Mouse (Mus musculus): ENCODE measurements around the gene Snd1. TPM values are rescaled to one million over a fixed set of nuclear protein-coding genes. Genes with fewer than 3 reads are reported as not detected.
A peak's percentile ranks its signal among the peaks of the same experiment; 100 is the strongest.

Gene Snd1
- polyA plus RNA-seq, 2 experiments = 104 to 120 TPM

GRCm38 (mm10) chr6:28766622-28767021 is 291.7 kb downstream of the Snd1 start:
- Histone ChIP-seq H3K27ac (replicated peaks; ENCODE audit: low read depth, low read length) (no peak overlapping the region), H3K4me2 (replicated peaks; ENCODE audit: low read depth, low read length, severe bottlenecking) (no peak overlapping the region), H3K4me1 (ENCODE audit: control insufficient read depth, insufficient read depth, low read length) (0 out of 2 replicates have a peak, but pooled peaks cover 2% of the 10 kb centered on the region), H3K36me3 (ENCODE audit: control insufficient read depth, insufficient read depth, low read length) (no peaks in the 10 kb centered on the region), H3K27me3 (ENCODE audit: control insufficient read depth, insufficient read depth, low read length) (no peaks in the 10 kb centered on the region), H3K9me3 (ENCODE audit: control insufficient read depth, low read length) (no peaks in the 10 kb centered on the region), H3K9ac (ENCODE audit: low read depth, low read length, severe bottlenecking) (no peak overlapping the region), H3K4me3 (replicated peaks; ENCODE audit: low read length) (no peak overlapping the region)
- 92% methylated on average over 3 of the region's 3 CpGs for WGBS
- no peak for ATAC-seq (ENCODE audit: low FRiP score, low read depth)
- DNase-seq (ENCODE audit: low spot score) = no peak
- TF ChIP-seq POLR2A (IDR thresholded peaks at IDR 0.05; ENCODE audit: borderline replicate concordance, extremely low read depth, insufficient read depth, insufficient read length) = no peak

DNA sequence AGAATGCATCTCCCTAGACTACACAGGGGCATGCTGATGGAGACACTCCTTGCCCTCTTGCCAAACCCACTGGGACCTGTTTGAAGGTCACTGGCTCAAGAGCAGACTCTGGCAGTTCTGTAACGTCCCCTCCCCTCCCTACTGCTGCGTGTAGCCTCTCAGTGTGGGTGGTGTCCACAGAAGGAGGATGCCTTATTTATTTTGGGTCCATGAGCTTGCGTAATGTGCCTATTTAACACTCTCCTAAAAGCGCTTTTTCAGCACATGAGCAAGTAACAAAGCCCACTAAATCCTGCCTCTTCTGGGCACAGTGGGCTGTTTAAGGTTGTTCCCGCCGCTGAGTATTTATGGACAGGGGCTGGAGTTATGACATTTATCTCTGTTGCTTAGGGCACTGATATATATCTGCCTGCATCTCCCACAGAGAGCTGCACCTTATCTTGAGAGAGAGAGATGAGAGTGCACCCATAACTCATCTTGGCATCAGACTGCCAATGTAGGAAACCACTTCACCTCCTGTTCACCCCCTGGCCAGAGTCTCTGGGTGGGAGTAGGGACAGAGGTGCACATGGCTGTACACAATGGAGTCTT is 293.0 kb downstream of the Snd1 start:
- Histone ChIP-seq H3K4me1 (ENCODE audit: control insufficient read depth, insufficient read depth, low read length) (no peaks in the 10 kb centered on the region), H3K27me3 (ENCODE audit: control insufficient read depth, insufficient read depth, low read length) (no peaks in the 10 kb centered on the region), H3K4me2 (replicated peaks; ENCODE audit: low read depth, low read length, severe bottlenecking) (no peak overlapping the region), H3K27ac (replicated peaks; ENCODE audit: low read depth, low read length) (no peak overlapping the region), H3K36me3 (ENCODE audit: control insufficient read depth, insufficient read depth, low read length) (no peaks in the 10 kb centered on the region), H3K9me3 (ENCODE audit: control insufficient read depth, low read length) (no peaks in the 10 kb centered on the region), H3K4me3 (replicated peaks; ENCODE audit: low read length) (no peak overlapping the region), H3K9ac (ENCODE audit: low read depth, low read length, severe bottlenecking) (no peak overlapping the region)
- 88% methylated on average over 6 of the region's 6 CpGs for WGBS
- DNase-seq (ENCODE audit: low spot score) (no peak), ATAC-seq (ENCODE audit: low FRiP score, low read depth) (no peak)
- no peak for TF ChIP-seq POLR2A (IDR thresholded peaks at IDR 0.05; ENCODE audit: borderline replicate concordance, extremely low read depth, insufficient read depth, insufficient read length)

- no peak for TF ChIP-seq POLR2A (IDR thresholded peaks at IDR 0.05; ENCODE audit: borderline replicate concordance, extremely low read depth, insufficient read depth, insufficient read length)
- no peak for DNase-seq (ENCODE audit: low spot score)
- Histone ChIP-seq H3K27ac (replicated peaks; ENCODE audit: low read depth, low read length) (no peak overlapping the region), H3K27me3 (ENCODE audit: control insufficient read depth, insufficient read depth, low read length) (no peaks in the 10 kb centered on the region), H3K36me3 (ENCODE audit: control insufficient read depth, insufficient read depth, low read length) (no peaks in the 10 kb centered on the region), H3K4me3 (replicated peaks; ENCODE audit: low read length) (no peak overlapping the region), H3K9me3 (ENCODE audit: control insufficient read depth, low read length) (no peaks in the 10 kb centered on the region), H3K4me2 (replicated peaks; ENCODE audit: low read depth, low read length, severe bottlenecking) (no peak overlapping the region), H3K9ac (ENCODE audit: low read depth, low read length, severe bottlenecking) (no peak overlapping the region), H3K4me1 (ENCODE audit: control insufficient read depth, insufficient read depth, low read length) (no peaks in the 10 kb centered on the region)
- no peak for ATAC-seq (ENCODE audit: low FRiP score, low read depth)
- 46% methylated on average over 2 of the region's 2 CpGs for WGBS
These were observed 296.4 kb downstream of the Snd1 start for GRCm38 (mm10) chr6:28771331-28771730.

DNA sequence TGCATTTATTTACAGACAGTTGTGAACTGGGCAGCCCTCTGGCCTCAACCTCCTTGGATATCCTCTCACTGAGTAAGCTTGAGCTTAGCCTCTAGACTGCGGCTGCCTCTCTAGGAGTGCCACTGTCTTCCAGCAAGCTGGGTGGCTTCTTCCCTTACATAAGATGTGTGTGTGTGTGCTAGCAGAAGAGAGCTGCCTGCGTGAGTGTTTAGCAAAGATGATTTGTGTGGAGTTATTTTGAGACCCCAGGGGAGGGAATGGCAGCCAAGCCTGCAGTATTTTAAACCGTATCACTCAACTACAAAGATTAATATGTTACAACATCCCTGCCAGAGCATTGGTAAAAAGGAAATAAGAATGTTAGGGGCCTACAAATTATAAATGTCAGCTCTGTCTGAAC is 306.8 kb downstream of the Snd1 start:
- whole genome bisulfite sequencing = 72% methylated on average over 3 of the region's 3 CpGs
- peak; percentile 37; the same call in 1 of the 2 replicates for ATAC-seq (ENCODE audit: low FRiP score, low read depth)
- Histone ChIP-seq H3K27ac (replicated peaks; ENCODE audit: low read depth, low read length) (no peak overlapping the region), H3K9me3 (ENCODE audit: control insufficient read depth, low read length) (no peaks in the 10 kb centered on the region), H3K36me3 (ENCODE audit: control insufficient read depth, insufficient read depth, low read length) (no peaks in the 10 kb centered on the region), H3K27me3 (ENCODE audit: control insufficient read depth, insufficient read depth, low read length) (no peaks in the 10 kb centered on the region), H3K4me2 (replicated peaks; ENCODE audit: low read depth, low read length, severe bottlenecking) (no peak overlapping the region), H3K4me3 (replicated peaks; ENCODE audit: low read length) (no peak overlapping the region), H3K9ac (ENCODE audit: low read depth, low read length, severe bottlenecking) (no peak overlapping the region), H3K4me1 (ENCODE audit: control insufficient read depth, insufficient read depth, low read length) (peaks cover 4% of the 10 kb centered on the region; the same call in 1 of the 2 replicates)
- no peak for TF ChIP-seq POLR2A (IDR thresholded peaks at IDR 0.05; ENCODE audit: borderline replicate concordance, extremely low read depth, insufficient read depth, insufficient read length)
- no peak for DNase-seq (ENCODE audit: low spot score)

- ATAC-seq (ENCODE audit: low FRiP score, low read depth) = no peak
- Histone ChIP-seq H3K27me3 (ENCODE audit: control insufficient read depth, insufficient read depth, low read length) (no peaks in the 10 kb centered on the region), H3K27ac (replicated peaks; ENCODE audit: low read depth, low read length) (no peak overlapping the region), H3K36me3 (ENCODE audit: control insufficient read depth, insufficient read depth, low read length) (no peaks in the 10 kb centered on the region), H3K4me2 (replicated peaks; ENCODE audit: low read depth, low read length, severe bottlenecking) (no peak overlapping the region), H3K9ac (ENCODE audit: low read depth, low read length, severe bottlenecking) (no peak overlapping the region), H3K4me3 (replicated peaks; ENCODE audit: low read length) (no peak overlapping the region), H3K9me3 (ENCODE audit: control insufficient read depth, low read length) (no peaks in the 10 kb centered on the region), H3K4me1 (ENCODE audit: control insufficient read depth, insufficient read depth, low read length) (peaks cover 4% of the 10 kb centered on the region; the same call in 1 of the 2 replicates)
- no peak for DNase-seq (ENCODE audit: low spot score)
- TF ChIP-seq POLR2A (IDR thresholded peaks at IDR 0.05; ENCODE audit: borderline replicate concordance, extremely low read depth, insufficient read depth, insufficient read length) = no peak
- 84% methylated on average over 4 of the region's 4 CpGs for WGBS
These were observed 308.2 kb downstream of the Snd1 start for GRCm38 (mm10) chr6:28783082-28783647.
